Mouse (Mus musculus) hindbrain, embryonic 11.5 days (tissue): ENCODE results near the gene Ankrd55. TPM values are rescaled to one million over a fixed set of nuclear protein-coding genes. Genes with fewer than 3 reads are reported as not detected.

ENCODE experiments used
- ATAC-seq: fragments of 200-750 bp; cut with Nextera tagmentation; 2 replicates; pipeline ENCODE4 v1.8.0; 2017; ENCODE audit warnings: mild to moderate bottlenecking, moderate TSS enrichment, moderate library complexity; ENCODE audit not compliant: low FRiP score
- DNase-seq: peaks from one replicate; pipeline ENCODE4 v3.0.0-alpha.2; 2015; ENCODE audit warnings: low spot score
- H3K27ac ChIP-seq: fragments of 300-500 bp; sonication (generic); 2 replicates; pipeline ENCODE4 v1.5.1; 2014; ENCODE audit warnings: mild to moderate bottlenecking, low read depth, low read length
- H3K27me3 ChIP-seq: fragments of 300-500 bp; sonication (generic); 2 replicates; pipeline ENCODE4 v1.6.1; 2014; ENCODE audit warnings: mild to moderate bottlenecking, low read length, moderate library complexity, mixed read lengths; ENCODE audit not compliant: control insufficient read depth, insufficient read depth
- H3K36me3 ChIP-seq: fragments of 300-500 bp; sonication (generic); 2 replicates; pipeline ENCODE4 v1.6.1; 2014; ENCODE audit warnings: mild to moderate bottlenecking, low read length, moderate library complexity, mixed read lengths; ENCODE audit not compliant: control insufficient read depth, insufficient read depth
- H3K4me1 ChIP-seq: fragments of 300-500 bp; sonication (generic); replicated peaks from 2 replicates; pipeline ENCODE4 v1.6.1; 2014; ENCODE audit warnings: low read length, mixed read lengths; ENCODE audit not compliant: control insufficient read depth, insufficient read depth
- H3K4me2 ChIP-seq: fragments of 300-500 bp; sonication (generic); replicated peaks from 2 replicates; pipeline ENCODE4 v1.6.1; 2014; ENCODE audit warnings: mild to moderate bottlenecking, low read depth, low read length
- H3K4me3 ChIP-seq: fragments of 300-500 bp; sonication (generic); 2 replicates; pipeline ENCODE4 v1.5.1; 2014; ENCODE audit warnings: low read depth, low read length
- H3K9ac ChIP-seq: fragments of 300-500 bp; sonication (generic); 2 replicates; pipeline ENCODE4 v1.6.1; 2014; ENCODE audit warnings: low read depth, low read length
- H3K9me3 ChIP-seq: fragments of 300-500 bp; sonication (generic); 2 replicates; pipeline ENCODE4 v1.6.1; 2016; ENCODE audit warnings: low read length; ENCODE audit not compliant: control insufficient read depth
- WGBS: fragments of 180-500 bp; shearing (Covaris S2); extraction: QIAGEN DNeasy Blood & Tissue Kit; methylation state at CpG from one replicate; pipeline ENCODE4 v1.1.7; 2014; 5-methylcytosine and 5-hydroxymethylcytosine counted together
- polyA plus RNA-seq: library from polyadenylated mRNA; unstranded; fragments of >200 nt; fragmentation: Nextera tagmentation; extraction: Ambion mirVana; gene quantifications from 2 replicates; pipeline ENCODE4 v1.2.1, GENCODE M21; 2014

Ankrd55 gene
- polyA plus RNA-seq, 1 experiment from 2014 or later = 1.7 TPM

- no peak overlapping the region for H3K4me2 ChIP-seq
- no peaks in the 10 kb centered on the region for H3K4me1 ChIP-seq
- no peaks in the 10 kb centered on the region for H3K36me3 ChIP-seq
- H3K27ac ChIP-seq = no peak overlapping the region
- ATAC-seq = no peak
- H3K4me3 ChIP-seq = no peak overlapping the region
- no peak for DNase-seq
- H3K9ac ChIP-seq = no peak overlapping the region
- no peaks in the 10 kb centered on the region for H3K9me3 ChIP-seq
- WGBS = 93% methylated on average over 9 of the region's 9 CpGs
- H3K27me3 ChIP-seq = no peaks in the 10 kb centered on the region
These were observed 96.8 kb downstream of the Ankrd55 start for GRCm38 (mm10) chr13:112385040-112385439.

GRCm38 (mm10) chr13:112386494-112387075 is 98.3 kb downstream of the Ankrd55 start:
- ATAC-seq = no peak
- 85% methylated on average over 2 of the region's 2 CpGs for WGBS

GRCm38 (mm10) chr13:112387279-112387678 is 99.0 kb downstream of the Ankrd55 start:
- Histone ChIP-seq H3K9ac (no peak overlapping the region), H3K4me2 (no peak overlapping the region), H3K27ac (no peak overlapping the region), H3K36me3 (no peaks in the 10 kb centered on the region), H3K4me1 (no peaks in the 10 kb centered on the region), H3K9me3 (no peaks in the 10 kb centered on the region), H3K27me3 (no peaks in the 10 kb centered on the region), H3K4me3 (no peak overlapping the region)
- DNase-seq (no peak), ATAC-seq (no peak)
- 79% methylated on average over 5 of the region's 5 CpGs for WGBS

More at GRCm38 (mm10) chr13:112386494-112387075, 98.3 kb downstream of the Ankrd55 start:
- Histone ChIP-seq H3K4me1 (no peaks in the 10 kb centered on the region), H3K27ac (no peak overlapping the region), H3K27me3 (no peaks in the 10 kb centered on the region), H3K9me3 (no peaks in the 10 kb centered on the region), H3K9ac (no peak overlapping the region), H3K4me2 (no peak overlapping the region), H3K36me3 (no peaks in the 10 kb centered on the region), H3K4me3 (no peak overlapping the region)
- no peak for DNase-seq

GRCm38 (mm10) chr13:112388176-112388575 is 99.9 kb downstream of the Ankrd55 start:
- Histone ChIP-seq H3K27ac (no peak overlapping the region), H3K4me1 (no peaks in the 10 kb centered on the region), H3K9ac (no peak overlapping the region), H3K4me2 (no peak overlapping the region), H3K4me3 (no peak overlapping the region), H3K27me3 (no peaks in the 10 kb centered on the region), H3K9me3 (no peaks in the 10 kb centered on the region), H3K36me3 (no peaks in the 10 kb centered on the region)
- WGBS = 83% methylated on average over 3 of the region's 3 CpGs
- no peak for DNase-seq
- no peak for ATAC-seq

GRCm38 (mm10) chr13:112390206-112390605 is 102.0 kb downstream of the Ankrd55 start:
- no peaks in the 10 kb centered on the region for H3K27me3 ChIP-seq
- 83% methylated on average over 1 of the region's 1 CpGs for WGBS
- H3K36me3 ChIP-seq = no peaks in the 10 kb centered on the region
- DNase-seq (no peak), ATAC-seq (no peak)
- H3K4me1 ChIP-seq = no peaks in the 10 kb centered on the region
- no peak overlapping the region for H3K4me3 ChIP-seq
- no peak overlapping the region for H3K9ac ChIP-seq
- H3K27ac ChIP-seq = no peak overlapping the region
- no peak overlapping the region for H3K4me2 ChIP-seq
- H3K9me3 ChIP-seq = no peaks in the 10 kb centered on the region

- Histone ChIP-seq H3K27me3 (no peaks in the 10 kb centered on the region), H3K27ac (no peak overlapping the region), H3K9ac (no peak overlapping the region), H3K4me2 (no peak overlapping the region), H3K9me3 (no peaks in the 10 kb centered on the region), H3K4me1 (no peaks in the 10 kb centered on the region), H3K4me3 (no peak overlapping the region), H3K36me3 (no peaks in the 10 kb centered on the region)
- WGBS = 85% methylated on average over 3 of the region's 3 CpGs
- ATAC-seq (no peak), DNase-seq (no peak)
These were observed 103.1 kb downstream of the Ankrd55 start for GRCm38 (mm10) chr13:112391354-112391753.

GRCm38 (mm10) chr13:112393356-112393755 is 105.1 kb downstream of the Ankrd55 start:
- Histone ChIP-seq H3K27ac (no peak overlapping the region), H3K4me2 (no peak overlapping the region), H3K4me3 (no peak overlapping the region), H3K9ac (no peak overlapping the region), H3K27me3 (no peaks in the 10 kb centered on the region), H3K9me3 (no peaks in the 10 kb centered on the region), H3K36me3 (no peaks in the 10 kb centered on the region), H3K4me1 (no peaks in the 10 kb centered on the region)
- ATAC-seq (no peak), DNase-seq (no peak)
- WGBS = 91% methylated on average over 2 of the region's 2 CpGs

- Histone ChIP-seq H3K9ac (no peak overlapping the region), H3K4me2 (no peak overlapping the region)
- WGBS = 79% methylated on average over 9 of the region's 9 CpGs
These were observed 106.0 kb downstream of the Ankrd55 start for GRCm38 (mm10) chr13:112394271-112394670.

GRCm38 (mm10) chr13:112404723-112405122 is 116.5 kb downstream of the Ankrd55 start:
- H3K4me1 ChIP-seq = no peaks in the 10 kb centered on the region
- H3K9ac ChIP-seq = no peak overlapping the region
- no peaks in the 10 kb centered on the region for H3K9me3 ChIP-seq
- H3K4me3 ChIP-seq = no peak overlapping the region
- no peaks in the 10 kb centered on the region for H3K27me3 ChIP-seq
- H3K36me3 ChIP-seq = no peaks in the 10 kb centered on the region
- WGBS = 79% methylated on average over 3 of the region's 3 CpGs
- no peak overlapping the region for H3K27ac ChIP-seq
- DNase-seq (no peak), ATAC-seq (no peak)
- no peak overlapping the region for H3K4me2 ChIP-seq

More at GRCm38 (mm10) chr13:112394271-112394670, 106.0 kb downstream of the Ankrd55 start:
- no peak for DNase-seq
- no peak overlapping the region for H3K4me3 ChIP-seq
- no peaks in the 10 kb centered on the region for H3K9me3 ChIP-seq
- no peak for ATAC-seq
- H3K27ac ChIP-seq = no peak overlapping the region
- no peaks in the 10 kb centered on the region for H3K36me3 ChIP-seq
- H3K27me3 ChIP-seq = no peaks in the 10 kb centered on the region
- H3K4me1 ChIP-seq = no peaks in the 10 kb centered on the region
